Mouse (Mus musculus) ES-E14 (cell line): Measurements from ENCODE around the gene Foxe1. TPM values are rescaled to one million over a fixed set of nuclear protein-coding genes. Genes with fewer than 3 reads are reported as not detected.

Experiments used
- DNase-seq: peaks from one replicate; pipeline ENCODE4 v3.0.0-alpha.2; 2013; ENCODE audit warnings: low read depth, low spot score
- H3K27ac ChIP-seq: 2 replicates; pipeline ENCODE4 v1.5.1; 2012; ENCODE audit warnings: low read depth, mild to moderate bottlenecking, low read length, moderate library complexity, mixed read lengths; ENCODE audit not compliant: poor library complexity, insufficient read depth, severe bottlenecking
- H3K36me3 ChIP-seq: 2 replicates; pipeline ENCODE4 v1.6.1; 2012; ENCODE audit warnings: mild to moderate bottlenecking, low read length, moderate library complexity, mixed read lengths; ENCODE audit not compliant: control insufficient read depth, poor library complexity, insufficient read depth, severe bottlenecking
- H3K4me1 ChIP-seq, 2 experiments: fragments of 150-350 bp in 1 of 2; sonication (generic) in 1 of 2; 2 replicates each; pipeline ENCODE4 v1.6.1; 2012; ENCODE audit warnings: low read length in 2 of 2, mild to moderate bottlenecking in 1 of 2, mixed read lengths in 1 of 2; ENCODE audit not compliant: control insufficient read depth in 2 of 2, insufficient read depth in 2 of 2, poor library complexity in 1 of 2
- H3K4me3 ChIP-seq, 2 experiments: fragments of 150-350 bp in 1 of 2; sonication (generic) in 1 of 2; 2 replicates each; pipeline ENCODE4 v1.5.1; 2012; ENCODE audit warnings: low read length in 2 of 2, low read depth in 1 of 2, mild to moderate bottlenecking in 1 of 2, mixed read lengths in 1 of 2; ENCODE audit not compliant: insufficient read depth in 1 of 2, poor library complexity in 1 of 2, severe bottlenecking in 1 of 2
- H3K9ac ChIP-seq: 2 replicates; pipeline ENCODE4 v1.6.1; 2012; ENCODE audit warnings: low read depth, mild to moderate bottlenecking, low read length, mixed read lengths; ENCODE audit not compliant: poor library complexity, insufficient read depth, severe bottlenecking
- H3K9me3 ChIP-seq: fragments of 150-350 bp; sonication (generic); 2 replicates; pipeline ENCODE4 v1.6.1; 2012; ENCODE audit warnings: low read depth, mild to moderate bottlenecking, low read length; ENCODE audit not compliant: control insufficient read depth, insufficient read depth
- CHD2 ChIP-seq: IDR thresholded peaks from 2 replicates; pipeline ENCODE4 v1.6.1; 2014; ENCODE audit warnings: mild to moderate bottlenecking, low read depth, low read length, inconsistent platforms
- HCFC1 ChIP-seq: IDR thresholded peaks from 2 replicates; pipeline ENCODE4 v1.6.1; 2012; ENCODE audit warnings: low read length, inconsistent platforms, borderline replicate concordance; ENCODE audit not compliant: insufficient read depth
- MAFK ChIP-seq: IDR thresholded peaks from 2 replicates; pipeline ENCODE4 v1.6.1; 2014; ENCODE audit warnings: mild to moderate bottlenecking, low read depth, low read length, inconsistent platforms; ENCODE audit not compliant: insufficient read depth
- ZC3H11A ChIP-seq: IDR thresholded peaks from 2 replicates; pipeline ENCODE4 v1.6.1; 2012; ENCODE audit warnings: low read depth, mild to moderate bottlenecking, inconsistent platforms, low read length, borderline replicate concordance
- ZNF384 ChIP-seq: IDR thresholded peaks from 2 replicates; pipeline ENCODE4 v1.6.1; 2012; ENCODE audit warnings: low read depth, low read length, inconsistent platforms
- in situ Hi-C, 2 experiments: fragments of 600-800 bp; cut with MboI; formaldehyde crosslinking; loops; one replicate each; pipeline ENCODE4 v1.15.1; 2025; ENCODE audit warnings: low sequenced_read_pairs in 2 of 2, inconsistent platforms in 1 of 2; ENCODE audit not compliant: unreplicated experiment in 2 of 2
- total RNA-seq: library from RNA; depleted of rRNA; stranded (reverse); fragments of 300-350 nt; gene quantifications from 2 replicates; pipeline ENCODE4 v1.2.3, GENCODE M21; 2012

Foxe1 gene
- total RNA-seq, 1 experiment, result 0.22 TPM

- Histone ChIP-seq H3K9me3 (no peaks in the 10 kb centered on the region), H3K27ac (no peak overlapping the region), H3K9ac (peak overlapping the region; percentile 33; the same call in 1 of the 2 replicates), H3K4me1 (peaks cover 0 to 8% of the 10 kb centered on the region in 2 experiments; a peak in 1 of 4 replicates), H3K36me3 (no peaks in the 10 kb centered on the region), H3K4me3 (peak overlapping the region; percentile 38 to 67)
- in situ Hi-C loops, result loop anchor here in 1 of 2 experiments (25.0 kb wide), 1 partner anchor 1693 kb away; the partner anchor contains the start of gene Nr4a3
- DNase-seq, result no peak
- TF ChIP-seq CHD2 (no peak), MAFK (no peak), ZNF384 (no peak), HCFC1 (no peak), ZC3H11A (no peak)
These were observed 879 bp downstream of the Foxe1 start for GRCm38 (mm10) chr4:46344288-46344687.

GRCm38 (mm10) chr4:46345056-46345772 is 1.8 kb downstream of the Foxe1 start:
- in situ Hi-C loops, result loop anchor here in 1 of 2 experiments (25.0 kb wide), 1 partner anchor 1692 kb away; the partner anchor contains the start of gene Nr4a3
- no peak overlapping the region for H3K27ac ChIP-seq
- no peak for DNase-seq
- H3K36me3 ChIP-seq, result no peaks in the 10 kb centered on the region
- H3K9me3 ChIP-seq, result no peaks in the 10 kb centered on the region
- peak overlapping the region; percentile 23 for H3K9ac ChIP-seq
- H3K4me1 ChIP-seq, result peaks cover 0 to 8% of the 10 kb centered on the region in 2 experiments; a peak in 1 of 4 replicates
- TF ChIP-seq MAFK (no peak), ZC3H11A (no peak), HCFC1 (no peak), CHD2 (no peak), ZNF384 (no peak)
- H3K4me3 ChIP-seq, result peak overlapping the region in 1 of 2 experiments; percentile 67; a peak in 2 of 4 replicates

GRCm38 (mm10) chr4:46345773-46346100 is 2.3 kb downstream of the Foxe1 start:
- in situ Hi-C loops, result loop anchor here in 1 of 2 experiments (25.0 kb wide), 1 partner anchor 1692 kb away; the partner anchor contains the start of gene Nr4a3
- Histone ChIP-seq H3K9ac (no peak overlapping the region), H3K27ac (no peak overlapping the region), H3K36me3 (no peaks in the 10 kb centered on the region), H3K4me3 (no peak overlapping the region), H3K9me3 (no peaks in the 10 kb centered on the region), H3K4me1 (peaks cover 0 to 8% of the 10 kb centered on the region in 2 experiments; a peak in 1 of 4 replicates)
- no peak for DNase-seq
- no peak for TF ChIP-seq ZNF384
- no peak for TF ChIP-seq ZC3H11A
- TF ChIP-seq CHD2, result no peak
- TF ChIP-seq HCFC1, result no peak
- TF ChIP-seq MAFK, result no peak

- DNase-seq, result no peak
- H3K4me3 ChIP-seq, result no peak overlapping the region
- H3K9me3 ChIP-seq, result no peaks in the 10 kb centered on the region
These were observed 2.8 kb downstream of the Foxe1 start for GRCm38 (mm10) chr4:46346221-46346620.

More at GRCm38 (mm10) chr4:46346221-46346620, 2.8 kb downstream of the Foxe1 start:
- in situ Hi-C loops, result loop anchor here in 1 of 2 experiments (25.0 kb wide), 1 partner anchor 1691 kb away; the partner anchor contains the start of gene Nr4a3
- Histone ChIP-seq H3K4me1 (peaks cover 0 to 8% of the 10 kb centered on the region in 2 experiments; a peak in 1 of 4 replicates), H3K9ac (no peak overlapping the region), H3K36me3 (no peaks in the 10 kb centered on the region), H3K27ac (no peak overlapping the region)
- TF ChIP-seq MAFK, result no peak
- no peak for TF ChIP-seq CHD2
